Mouse (Mus musculus): ENCODE measurements around the gene Slc30a1. TPM values are rescaled to one million over a fixed set of nuclear protein-coding genes. Genes with fewer than 3 reads are reported as not detected.
A peak's percentile ranks its signal among the peaks of the same experiment; 100 is the strongest.

Gene Slc30a1
- polyA plus RNA-seq, 1 experiment from 2014 or later, result 5.5 TPM

DNA sequence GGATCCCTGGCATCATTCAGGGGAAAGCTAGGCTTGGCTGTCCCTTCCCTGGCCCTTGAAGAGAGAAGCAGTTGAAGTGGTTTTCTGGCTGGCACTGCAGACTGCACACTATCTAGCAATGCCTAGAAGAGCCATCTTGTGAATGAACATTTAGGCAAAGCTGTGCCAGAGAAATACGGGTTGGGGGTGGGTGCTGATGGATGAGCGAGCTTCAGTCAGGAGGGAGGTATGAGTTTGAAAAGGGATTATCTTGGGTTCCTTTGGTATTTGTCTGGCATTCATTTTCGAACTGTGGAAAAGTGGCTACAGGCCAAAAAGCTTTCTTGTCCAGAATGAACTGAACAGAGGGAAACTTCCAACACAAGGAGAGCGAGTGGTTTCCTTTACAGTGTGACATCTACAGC is 28.0 kb upstream of the Slc30a1 start:
- no peak overlapping the region for H3K9ac ChIP-seq (ENCODE audit: low read length)
- DNase-seq (ENCODE audit: low spot score), result no peak
- H3K27me3 ChIP-seq (ENCODE audit: control insufficient read depth, insufficient read depth, low read length), result no peaks in the 10 kb centered on the region
- H3K27ac ChIP-seq (replicated peaks), result no peak overlapping the region
- TF ChIP-seq CTCF (IDR thresholded peaks at IDR 0.05; ENCODE audit: low read depth), result no peak
- 36% methylated on average over 4 of the region's 4 CpGs for WGBS
- no peak overlapping the region for H3K4me3 ChIP-seq (ENCODE audit: low read depth, low read length)
- no peak for ATAC-seq (ENCODE audit: low FRiP score, low TSS enrichment)
- H3K4me1 ChIP-seq (replicated peaks; ENCODE audit: control insufficient read depth, insufficient read depth), result no peaks in the 10 kb centered on the region
- H3K4me2 ChIP-seq (replicated peaks; ENCODE audit: low read depth), result no peak overlapping the region
- no peaks in the 10 kb centered on the region for H3K36me3 ChIP-seq (ENCODE audit: control insufficient read depth, insufficient read depth, low read length)
- no peaks in the 10 kb centered on the region for H3K9me3 ChIP-seq (ENCODE audit: control insufficient read depth, low read length)

DNA sequence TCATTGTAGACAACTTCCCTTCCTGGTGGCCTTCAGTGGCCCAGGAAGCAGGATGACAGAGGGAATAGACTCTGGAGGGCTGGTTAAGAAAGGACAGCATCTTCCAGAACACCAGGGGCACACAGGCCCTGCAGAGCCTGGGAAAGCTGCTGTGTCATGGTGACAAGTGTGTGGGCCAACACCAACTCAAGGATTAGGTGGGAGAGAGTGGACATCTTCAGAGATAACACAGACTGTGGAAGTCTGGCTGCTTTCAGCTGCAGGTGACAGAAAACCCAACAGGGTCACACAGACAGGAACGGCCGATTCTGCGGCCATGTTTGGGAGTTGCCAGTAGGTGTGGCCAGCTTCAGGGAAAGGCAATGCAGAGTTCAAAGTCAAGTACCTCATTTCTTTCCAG is 26.3 kb upstream of the Slc30a1 start:
- ATAC-seq (ENCODE audit: low FRiP score, low TSS enrichment) (no peak), DNase-seq (ENCODE audit: low spot score) (no peak)
- no peak overlapping the region for H3K4me3 ChIP-seq (ENCODE audit: low read depth, low read length)
- TF ChIP-seq EP300 (optimal IDR thresholded peaks at IDR 0.05), result no peak
- no peak for TF ChIP-seq CTCF (IDR thresholded peaks at IDR 0.05; ENCODE audit: low read depth)
- no peaks in the 10 kb centered on the region for H3K4me1 ChIP-seq (replicated peaks; ENCODE audit: control insufficient read depth, insufficient read depth)
- H3K9me3 ChIP-seq (ENCODE audit: control insufficient read depth, low read length), result no peaks in the 10 kb centered on the region
- H3K36me3 ChIP-seq (ENCODE audit: control insufficient read depth, insufficient read depth, low read length), result no peaks in the 10 kb centered on the region
- no peak overlapping the region for H3K4me2 ChIP-seq (replicated peaks; ENCODE audit: low read depth)
- H3K27ac ChIP-seq (replicated peaks), result no peak overlapping the region
- H3K27me3 ChIP-seq (ENCODE audit: control insufficient read depth, insufficient read depth, low read length), result no peaks in the 10 kb centered on the region
- no peak overlapping the region for H3K9ac ChIP-seq (ENCODE audit: low read length)
- WGBS, result 73% methylated on average over 3 of the region's 3 CpGs

DNA sequence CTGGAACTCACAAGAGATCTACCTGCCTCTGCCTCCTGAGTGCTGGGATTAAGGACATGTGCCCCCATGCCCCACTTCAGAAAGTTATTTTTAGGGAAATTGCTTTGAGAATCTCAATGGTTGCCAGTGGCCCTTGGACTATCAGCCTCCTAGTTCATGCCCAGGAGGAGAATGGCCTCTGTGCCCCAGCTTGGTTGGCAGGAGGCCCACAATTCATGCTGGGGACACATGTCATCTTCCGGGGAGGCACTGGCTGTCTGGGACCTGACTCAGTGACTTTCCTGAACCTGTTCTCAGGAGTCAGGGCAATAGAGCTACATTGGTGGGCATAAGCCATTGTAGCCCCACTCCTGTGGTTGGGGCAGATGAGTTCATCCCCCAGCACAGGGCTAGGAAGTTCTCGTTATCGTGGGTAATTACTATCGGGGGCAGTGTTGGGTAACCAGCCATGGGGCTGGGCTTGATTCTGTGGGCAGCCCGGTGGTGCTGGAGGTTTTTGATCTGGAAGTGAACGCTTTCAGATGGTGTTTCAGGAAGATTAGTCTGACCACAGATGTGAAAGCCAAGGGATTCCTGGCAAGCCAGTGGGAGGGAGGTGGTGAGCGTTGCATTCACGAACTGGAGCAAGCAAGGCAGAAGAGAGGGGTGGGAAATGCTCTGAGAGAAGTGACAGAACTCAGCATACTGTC is 25.5 kb upstream of the Slc30a1 start:
- TF ChIP-seq EP300 (optimal IDR thresholded peaks at IDR 0.05) (no peak), CTCF (IDR thresholded peaks at IDR 0.05; ENCODE audit: low read depth) (no peak)
- no peaks in the 10 kb centered on the region for H3K36me3 ChIP-seq (ENCODE audit: control insufficient read depth, insufficient read depth, low read length)
- no peak overlapping the region for H3K9ac ChIP-seq (ENCODE audit: low read length)
- H3K4me1 ChIP-seq (replicated peaks; ENCODE audit: control insufficient read depth, insufficient read depth), result no peaks in the 10 kb centered on the region
- H3K9me3 ChIP-seq (ENCODE audit: control insufficient read depth, low read length), result no peaks in the 10 kb centered on the region
- no peak overlapping the region for H3K4me3 ChIP-seq (ENCODE audit: low read depth, low read length)
- DNase-seq (ENCODE audit: low spot score), result no peak
- no peak for ATAC-seq (ENCODE audit: low FRiP score, low TSS enrichment)
- WGBS, result 70% methylated on average over 8 of the region's 8 CpGs
- no peak overlapping the region for H3K4me2 ChIP-seq (replicated peaks; ENCODE audit: low read depth)
- no peak overlapping the region for H3K27ac ChIP-seq (replicated peaks)
- no peaks in the 10 kb centered on the region for H3K27me3 ChIP-seq (ENCODE audit: control insufficient read depth, insufficient read depth, low read length)

DNA sequence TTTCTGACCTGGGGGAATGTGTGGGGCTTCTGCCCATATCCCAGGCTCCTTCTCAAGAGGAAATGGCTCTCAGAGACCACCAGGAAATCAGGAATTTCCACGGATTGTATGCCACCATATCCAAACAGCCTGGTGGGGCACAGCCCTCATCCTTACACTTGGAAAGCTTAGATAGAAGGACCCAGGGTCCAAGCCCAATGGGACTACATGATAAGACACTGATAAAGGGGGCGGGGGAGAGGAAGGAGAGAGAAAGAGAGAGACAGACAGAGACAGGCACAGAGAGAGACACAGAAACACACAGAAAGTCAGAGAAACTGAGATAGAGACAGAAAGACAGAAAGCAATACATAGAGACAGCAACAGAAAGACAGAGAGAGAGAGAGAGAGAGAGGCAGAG is 24.9 kb upstream of the Slc30a1 start:
- no peaks in the 10 kb centered on the region for H3K4me1 ChIP-seq (replicated peaks; ENCODE audit: control insufficient read depth, insufficient read depth)
- H3K27ac ChIP-seq (replicated peaks), result no peak overlapping the region
- WGBS, result 68% methylated on average over 2 of the region's 2 CpGs
- H3K36me3 ChIP-seq (ENCODE audit: control insufficient read depth, insufficient read depth, low read length), result no peaks in the 10 kb centered on the region
- no peaks in the 10 kb centered on the region for H3K27me3 ChIP-seq (ENCODE audit: control insufficient read depth, insufficient read depth, low read length)
- no peak overlapping the region for H3K9ac ChIP-seq (ENCODE audit: low read length)
- TF ChIP-seq CTCF (IDR thresholded peaks at IDR 0.05; ENCODE audit: low read depth) (no peak), EP300 (optimal IDR thresholded peaks at IDR 0.05) (no peak)
- no peak for DNase-seq (ENCODE audit: low spot score)
- no peak overlapping the region for H3K4me2 ChIP-seq (replicated peaks; ENCODE audit: low read depth)
- H3K9me3 ChIP-seq (ENCODE audit: control insufficient read depth, low read length), result no peaks in the 10 kb centered on the region
- no peak overlapping the region for H3K4me3 ChIP-seq (ENCODE audit: low read depth, low read length)
- ATAC-seq (ENCODE audit: low FRiP score, low TSS enrichment), result no peak

DNA sequence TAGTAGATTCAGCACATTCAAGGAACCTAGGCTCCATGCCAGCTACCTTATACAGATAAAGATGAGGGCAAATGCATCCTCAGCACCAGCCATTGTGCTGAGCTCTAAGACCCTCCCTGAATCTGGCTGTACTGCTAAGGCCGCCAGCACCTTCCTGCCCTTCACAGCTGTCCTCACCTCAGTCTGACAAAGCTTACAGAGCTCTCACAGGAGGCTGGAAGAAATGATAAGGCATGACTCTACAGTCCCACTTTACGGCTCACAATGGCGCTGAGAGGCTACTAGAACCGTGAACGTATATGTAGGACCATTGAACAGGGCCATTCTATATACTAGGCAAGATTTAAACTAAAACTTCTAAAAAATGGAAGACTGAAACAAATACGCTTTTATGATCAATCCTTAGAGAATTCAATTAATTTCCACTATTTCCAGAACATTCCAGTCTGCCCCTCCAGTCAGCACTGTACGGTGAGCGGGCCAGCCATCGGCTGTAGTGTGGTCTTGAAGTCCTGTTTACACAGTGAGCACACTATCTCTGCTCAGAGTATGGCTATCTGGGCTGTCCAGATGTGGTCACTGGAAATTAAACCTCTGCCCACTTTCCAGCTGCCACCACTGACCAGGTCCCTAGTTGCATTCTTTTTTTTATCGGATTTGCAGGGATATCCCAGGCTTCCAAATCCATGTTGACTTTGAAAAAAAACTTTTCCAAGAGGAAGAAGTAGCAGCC is 23.9 kb upstream of the Slc30a1 start:
- H3K4me3 ChIP-seq (ENCODE audit: low read depth, low read length), result no peak overlapping the region
- 89% methylated on average over 10 of the region's 10 CpGs for WGBS
- H3K4me1 ChIP-seq (replicated peaks; ENCODE audit: control insufficient read depth, insufficient read depth), result no peaks in the 10 kb centered on the region
- H3K27me3 ChIP-seq (ENCODE audit: control insufficient read depth, insufficient read depth, low read length), result no peaks in the 10 kb centered on the region
- no peak overlapping the region for H3K9ac ChIP-seq (ENCODE audit: low read length)
- no peak for ATAC-seq (ENCODE audit: low FRiP score, low TSS enrichment)
- no peaks in the 10 kb centered on the region for H3K9me3 ChIP-seq (ENCODE audit: control insufficient read depth, low read length)
- H3K27ac ChIP-seq (replicated peaks), result no peak overlapping the region
- no peaks in the 10 kb centered on the region for H3K36me3 ChIP-seq (ENCODE audit: control insufficient read depth, insufficient read depth, low read length)
- TF ChIP-seq EP300 (optimal IDR thresholded peaks at IDR 0.05), result no peak
- no peak for TF ChIP-seq CTCF (IDR thresholded peaks at IDR 0.05; ENCODE audit: low read depth)
- DNase-seq (ENCODE audit: low spot score), result no peak
- no peak overlapping the region for H3K4me2 ChIP-seq (replicated peaks; ENCODE audit: low read depth)

GRCm38 (mm10) chr1:191883654-191884053 is 22.9 kb upstream of the Slc30a1 start:
- Histone ChIP-seq H3K4me3 (ENCODE audit: low read depth, low read length) (no peak overlapping the region), H3K9me3 (ENCODE audit: control insufficient read depth, low read length) (no peaks in the 10 kb centered on the region), H3K27ac (replicated peaks) (no peak overlapping the region), H3K4me1 (replicated peaks; ENCODE audit: control insufficient read depth, insufficient read depth) (no peaks in the 10 kb centered on the region), H3K36me3 (ENCODE audit: control insufficient read depth, insufficient read depth, low read length) (no peaks in the 10 kb centered on the region), H3K9ac (ENCODE audit: low read length) (no peak overlapping the region), H3K4me2 (replicated peaks; ENCODE audit: low read depth) (no peak overlapping the region), H3K27me3 (ENCODE audit: control insufficient read depth, insufficient read depth, low read length) (no peaks in the 10 kb centered on the region)
- DNase-seq (ENCODE audit: low spot score) (no peak), ATAC-seq (ENCODE audit: low FRiP score, low TSS enrichment) (peak; percentile 40)
- TF ChIP-seq EP300 (optimal IDR thresholded peaks at IDR 0.05) (no peak), CTCF (IDR thresholded peaks at IDR 0.05; ENCODE audit: low read depth) (no peak)
- WGBS, result 41% methylated on average over 5 of the region's 5 CpGs
